Mouse (Mus musculus) common myeloid progenitor, adult 5-6 weeks (primary cell): ENCODE data around the gene Cdk13. TPM values are rescaled to one million over a fixed set of nuclear protein-coding genes. Genes with fewer than 3 reads are reported as not detected.

Experiments
- ATAC-seq: replicated peaks from 2 replicates; pipeline ENCODE4 v1.8.0; 2016; ENCODE audit warnings: low read depth, mild to moderate bottlenecking, moderate TSS enrichment, inconsistent platforms; ENCODE audit not compliant: poor library complexity, severe bottlenecking
- total RNA-seq: library from RNA; stranded (forward); fragments of 200-1000, 187-1606 nt; gene quantifications from 2 replicates; pipeline ENCODE4 v1.2.3, GENCODE M21; 2017

The Cdk13 gene
- total RNA-seq, 1 experiment from 2014 or later, result 101 TPM

- peak; percentile 84 for ATAC-seq
Observed at GRCm38 (mm10) chr13:17773112-17773511, 31.8 kb downstream of the Cdk13 start.

DNA sequence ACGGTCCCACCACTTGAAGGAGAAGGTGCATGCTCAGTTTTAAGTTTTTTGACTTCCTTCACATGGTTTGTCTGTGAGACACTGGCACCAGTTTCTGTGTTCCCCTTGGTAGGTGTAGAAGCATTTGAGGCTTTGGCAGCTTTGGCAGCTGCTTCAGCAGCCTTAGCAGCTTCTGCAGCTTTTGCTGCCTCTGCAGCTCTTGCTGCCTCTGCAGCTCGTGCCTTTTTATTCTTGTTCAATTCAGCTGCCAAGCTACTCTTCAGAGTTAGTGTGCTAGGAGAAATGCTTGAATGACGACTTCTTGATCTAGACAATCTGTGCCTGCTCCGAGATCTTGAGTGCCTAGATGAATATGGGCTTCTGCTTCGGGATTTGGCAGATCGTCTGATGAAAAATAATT is 32.3 kb downstream of the Cdk13 start:
- no peak for ATAC-seq

DNA sequence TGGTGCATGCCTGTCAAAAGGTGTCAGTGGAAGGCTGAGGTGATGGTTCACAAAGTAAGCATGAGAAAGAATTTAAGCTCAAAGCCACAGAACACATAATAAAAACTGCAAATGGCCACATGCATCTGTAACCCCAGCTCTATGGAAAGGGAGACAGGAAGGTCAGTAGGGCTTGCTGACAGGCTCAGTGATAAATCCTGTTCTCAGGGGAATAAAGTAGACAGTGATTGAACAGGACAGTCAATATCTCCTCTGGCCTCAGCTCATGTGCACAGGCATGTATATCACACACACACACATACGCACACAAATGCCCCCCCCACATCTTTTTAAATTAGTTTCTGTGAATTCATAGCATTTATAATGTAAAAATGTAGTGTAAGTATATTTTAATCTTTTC is 42.5 kb downstream of the Cdk13 start:
- no peak for ATAC-seq

DNA sequence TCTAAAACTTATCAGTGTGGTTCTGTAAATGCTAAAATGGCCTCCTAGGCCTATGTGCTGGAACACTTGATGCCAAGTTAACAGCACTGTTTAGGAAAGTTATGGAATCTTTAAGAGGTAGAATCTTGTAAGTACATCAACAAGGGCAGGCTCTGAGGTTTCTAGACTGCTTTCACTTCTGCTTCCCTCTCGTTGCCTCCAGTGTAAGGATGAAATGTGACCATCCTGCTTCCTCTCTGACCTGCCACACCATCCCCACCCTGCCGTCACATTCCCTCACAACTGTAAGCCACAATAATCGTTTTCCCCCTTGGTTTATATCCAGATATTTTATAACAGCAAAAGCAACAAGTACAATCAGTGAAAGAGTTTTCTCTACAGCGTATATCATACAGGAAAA is 49.9 kb downstream of the Cdk13 start:
- peak; percentile 94 for ATAC-seq

- no peak for ATAC-seq
Observed at GRCm38 (mm10) chr13:17728798-17729197, 76.1 kb downstream of the Cdk13 start.

DNA sequence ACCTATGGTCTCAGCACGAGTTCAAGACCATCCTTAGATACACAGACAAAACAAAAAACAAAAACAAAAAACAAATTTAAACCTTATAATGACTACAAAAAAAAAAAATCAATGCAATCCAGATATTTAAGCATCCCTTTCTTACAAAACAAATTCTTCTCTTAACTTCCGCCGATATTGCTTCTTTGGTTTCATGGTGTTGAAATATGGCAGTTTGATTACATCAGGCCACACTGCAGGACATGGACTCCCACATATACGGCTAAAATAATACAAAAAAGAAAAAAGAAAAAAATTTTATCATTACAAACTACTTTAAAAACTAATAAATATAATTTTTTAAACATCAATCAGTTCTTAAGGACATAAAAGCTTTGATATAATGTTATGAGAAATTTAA is 77.0 kb downstream of the Cdk13 start:
- no peak for ATAC-seq

DNA sequence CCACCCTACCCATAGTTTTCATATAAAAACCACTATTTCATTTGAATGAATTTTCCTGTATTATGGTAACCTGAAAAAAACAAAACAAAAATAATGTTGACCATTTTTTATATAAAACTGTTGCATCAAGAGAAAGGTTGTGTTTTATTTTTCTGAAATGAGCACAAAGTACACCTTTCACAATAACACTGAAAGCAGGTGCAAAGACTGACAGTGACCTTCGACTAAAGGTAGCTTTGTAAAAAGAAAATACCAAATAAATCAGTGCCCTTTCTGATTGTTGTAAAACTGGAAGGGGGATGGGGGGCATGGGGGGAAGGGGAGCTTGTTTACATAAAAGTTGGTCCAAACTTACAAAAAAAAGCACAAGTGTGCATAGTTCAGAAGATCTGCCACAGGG is 87.5 kb downstream of the Cdk13 start:
- no peak for ATAC-seq

DNA sequence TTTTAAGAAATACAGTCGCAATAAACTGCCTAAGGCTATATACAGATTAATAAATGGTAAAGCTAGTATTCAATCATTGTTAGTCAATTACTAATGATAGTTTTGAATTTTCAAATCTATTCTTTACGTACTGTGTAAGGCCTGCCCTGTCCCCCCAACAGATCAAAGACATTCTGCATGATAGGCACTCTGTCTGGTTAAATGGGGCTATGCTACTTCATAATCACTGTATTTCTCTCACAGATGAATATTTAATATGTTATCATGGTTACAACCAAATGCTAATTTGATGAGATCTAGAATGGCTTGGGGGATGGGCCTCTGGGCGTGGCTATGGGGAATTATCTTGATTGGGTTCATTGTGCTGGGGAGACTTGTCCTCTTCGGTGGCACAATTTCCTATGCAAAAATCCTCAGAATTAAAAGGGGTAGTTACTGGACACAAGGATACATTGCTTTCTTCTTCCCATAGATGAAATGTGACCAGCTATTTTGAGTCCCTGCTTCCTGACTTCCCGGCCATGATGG is 96.0 kb downstream of the Cdk13 start:
- no peak for ATAC-seq

- no peak for ATAC-seq
Observed at GRCm38 (mm10) chr13:17705188-17705826, 99.6 kb downstream of the Cdk13 start.

GRCm38 (mm10) chr13:17702311-17702710 is 102.6 kb downstream of the Cdk13 start:
- ATAC-seq, result no peak

DNA sequence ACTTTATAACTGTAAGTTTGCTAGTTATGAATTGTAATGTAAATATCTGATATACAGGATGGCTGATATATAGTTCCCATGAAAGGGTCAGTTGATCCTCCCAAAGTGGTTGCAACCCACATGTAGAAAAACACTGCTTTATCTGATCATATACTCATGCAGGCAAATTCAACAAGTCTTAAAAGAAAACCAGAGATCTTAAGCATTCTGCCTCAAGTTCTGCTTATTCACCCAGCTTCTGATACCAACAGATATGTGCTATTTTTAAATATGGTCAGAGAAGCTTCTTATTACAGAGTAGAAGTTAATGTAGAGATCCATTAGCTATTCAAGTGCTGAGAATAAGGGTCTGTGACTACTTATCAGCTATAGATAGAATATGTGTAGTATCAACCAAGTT is 103.6 kb downstream of the Cdk13 start:
- ATAC-seq, result peak; percentile 32; the same call in 1 of the 2 replicates

DNA sequence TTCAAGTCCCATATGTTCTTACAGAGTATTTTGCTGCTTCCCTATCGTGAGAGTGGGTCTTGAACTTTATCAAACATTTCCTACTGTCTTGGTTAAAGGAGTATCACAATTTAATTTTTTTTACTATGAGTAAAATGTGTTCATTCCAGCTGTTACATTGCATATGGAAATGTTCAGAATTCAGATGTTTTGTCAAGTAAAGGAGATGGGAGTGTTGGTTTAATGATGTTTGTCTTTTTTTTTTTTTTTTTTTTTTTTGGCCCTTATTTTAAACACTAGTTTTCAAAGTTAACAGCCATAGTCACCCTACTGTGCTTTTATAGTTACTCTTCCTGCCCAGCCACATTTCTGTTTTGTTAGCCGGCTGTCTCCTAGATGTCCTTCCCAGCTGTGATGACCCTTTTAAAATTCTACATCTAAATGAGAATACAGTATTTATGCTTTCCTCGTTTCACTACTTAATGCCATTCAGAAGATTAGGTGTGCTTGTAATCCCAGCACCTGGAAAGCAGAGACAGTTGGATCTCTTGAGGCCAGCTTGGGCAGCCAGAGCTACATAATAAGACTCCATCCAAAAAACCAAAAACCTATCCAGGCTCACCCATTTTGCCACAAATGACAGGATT is 104.7 kb downstream of the Cdk13 start:
- no peak for ATAC-seq

DNA sequence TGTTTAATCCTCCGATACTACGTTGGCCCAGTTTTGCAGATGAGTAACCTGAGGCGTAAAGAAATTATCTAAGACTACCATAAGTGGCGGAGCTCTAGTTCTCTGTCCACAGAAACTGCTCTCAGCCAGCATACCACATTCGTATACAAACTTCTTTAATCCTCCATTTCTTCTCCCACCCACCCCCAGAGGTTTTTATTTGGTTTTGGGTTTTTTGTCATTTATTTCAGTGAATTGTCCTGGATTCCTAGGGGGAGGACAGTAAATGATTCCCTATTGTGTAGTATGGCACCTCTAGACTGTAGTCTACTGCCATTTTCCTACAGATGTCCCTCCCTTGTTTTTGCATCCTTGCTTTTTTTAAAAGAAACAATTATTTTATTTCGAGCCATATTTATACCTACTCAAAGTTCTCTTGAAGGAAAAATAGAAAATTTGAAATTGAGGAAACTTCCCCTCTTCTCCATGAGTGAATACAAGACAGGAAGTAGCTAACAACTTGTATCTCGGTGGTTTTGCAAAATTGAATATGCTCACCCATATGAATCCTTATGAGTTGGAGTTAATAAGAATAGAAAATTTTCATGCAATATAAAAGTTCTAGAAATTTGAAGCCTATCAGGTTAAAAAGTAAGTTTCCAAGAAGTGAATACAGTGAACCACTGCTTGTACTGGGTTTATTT is 108.9 kb downstream of the Cdk13 start:
- no peak for ATAC-seq

DNA sequence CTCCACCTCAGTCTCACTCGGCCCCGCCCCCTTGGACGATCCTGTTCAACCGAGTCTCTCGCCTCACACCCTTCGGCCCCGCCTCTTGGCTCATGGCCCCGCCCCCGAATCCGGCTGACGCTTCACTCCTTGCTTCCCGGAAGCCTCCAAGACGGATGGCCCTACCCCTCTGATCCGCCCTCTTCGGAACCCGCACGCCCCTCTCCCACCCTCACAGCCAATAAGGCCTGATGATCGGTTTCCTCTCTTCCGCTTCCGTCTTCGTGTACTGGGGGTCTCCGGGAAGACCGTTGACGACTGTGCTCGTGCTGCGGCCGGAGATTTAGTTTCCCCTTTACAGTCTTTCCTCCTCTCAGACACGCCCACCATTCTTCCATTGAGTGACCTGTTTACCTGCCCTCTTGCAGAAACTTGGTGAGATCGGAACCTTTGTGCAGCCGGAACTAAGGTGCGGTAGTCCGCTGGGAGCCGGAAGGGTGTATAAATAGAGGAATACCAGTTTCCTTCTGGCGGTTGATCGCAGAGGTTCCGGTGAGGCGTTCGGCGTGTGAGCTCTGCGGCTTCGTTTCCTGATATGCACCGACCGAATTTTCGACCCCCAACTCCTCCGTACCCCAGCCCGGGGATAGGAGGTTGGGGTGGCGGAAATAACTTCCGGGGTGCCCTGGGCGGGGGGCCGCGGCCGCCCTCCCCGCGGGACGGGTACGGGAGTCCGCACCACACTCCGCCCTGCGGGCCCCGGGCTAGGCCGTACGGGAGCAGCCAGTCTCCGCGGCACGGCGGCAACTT is 109.8 kb downstream of the Cdk13 start, which contains the start of the genes Mplkip and Sugct:
Mplkip (plus strand) TSS at position 282 of the 789 bp plus-strand sequence.
Sugct (minus strand) TSS at position 643 of the 789 bp plus-strand sequence.
- ATAC-seq, result peak; percentile 93

- ATAC-seq, result peak; percentile 26
Observed at GRCm38 (mm10) chr13:17694414-17694813, 110.5 kb downstream of the Cdk13 start.

GRCm38 (mm10) chr13:17693816-17694215 is 111.1 kb downstream of the Cdk13 start:
- no peak for ATAC-seq

- ATAC-seq, result no peak
Observed at GRCm38 (mm10) chr13:17691436-17691835, 113.5 kb downstream of the Cdk13 start.

DNA sequence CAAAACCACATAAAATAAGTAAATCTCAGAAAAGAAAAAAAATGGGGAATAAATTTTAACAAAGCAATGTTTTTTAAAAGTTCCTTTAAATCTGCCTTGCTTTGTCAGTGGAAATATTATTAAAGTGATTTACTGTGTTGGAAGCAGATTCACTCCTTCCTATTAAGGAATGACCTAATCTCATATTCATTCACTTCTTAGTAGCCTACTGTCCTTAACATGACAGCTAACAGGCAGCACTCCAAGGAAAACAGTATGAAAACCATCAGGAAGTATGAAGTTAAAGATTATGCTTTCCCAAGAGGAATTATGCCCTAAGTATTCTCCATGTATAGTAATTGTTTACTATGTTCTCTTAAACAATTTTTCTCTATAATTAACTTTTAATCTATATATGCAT is 114.2 kb downstream of the Cdk13 start:
- ATAC-seq, result no peak

- no peak for ATAC-seq
Observed at GRCm38 (mm10) chr13:17689461-17689860, 115.4 kb downstream of the Cdk13 start.

DNA sequence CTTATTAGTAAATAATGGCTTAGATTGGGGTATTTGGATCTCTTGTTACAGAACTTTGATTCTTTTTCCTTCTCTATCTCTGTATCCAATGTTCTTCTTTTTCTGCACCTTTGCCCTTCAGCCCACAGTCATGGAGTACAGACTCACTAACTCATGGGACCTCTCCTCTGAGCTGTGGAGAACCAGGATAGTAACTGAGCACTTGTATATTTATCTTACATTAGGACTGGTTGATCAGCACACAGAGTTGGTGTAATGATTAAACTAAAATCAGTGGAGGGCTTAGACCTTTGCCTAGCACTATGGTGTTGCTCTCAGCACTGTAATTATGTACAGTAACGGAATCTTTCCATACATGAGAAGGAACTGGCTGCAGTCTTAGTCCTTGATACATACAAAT is 133.8 kb downstream of the Cdk13 start:
- no peak for ATAC-seq
